ENCODE assay signal across 10 mouse cellular contexts in genomic region chr8:92972949-92973348, GRCm38 (mm10). TPM values are rescaled to one million over a fixed set of nuclear protein-coding genes. Genes with fewer than 3 reads are reported as not detected.
A peak's percentile ranks its signal among the peaks of the same experiment; 100 is the strongest.
DNase-seq lines count a peak whose midpoint lies in the region; ATAC-seq lines count a peak whose summit lies in the region.
"Had no signal": no experiment of that assay in that cellular context is flagged by ENCODE, and none has a peak within 500 bp of the region (broad histone marks: within the 10 kb centered on the region; RNA-seq: fewer than 3 reads in every experiment).

No protein-coding gene starts in this region.

- H3K27me3 ChIP-seq in hindbrain, embryonic 13.5 days, result no peaks in the 10 kb centered on the region
- H3K27me3 ChIP-seq in hindbrain, embryonic 11.5 days (ENCODE audit: control insufficient read depth, insufficient read depth, low read length), result no peaks in the 10 kb centered on the region
- H3K27me3 ChIP-seq in intestine, embryonic 16.5 days (replicated peaks; ENCODE audit: control insufficient read depth, insufficient read depth, low read length), result no peaks in the 10 kb centered on the region
- no peaks in the 10 kb centered on the region for H3K27me3 ChIP-seq in liver, embryonic 11.5 days (replicated peaks; ENCODE audit: control insufficient read depth, insufficient read depth, low read length)

- ATAC-seq in hindbrain, embryonic 13.5 days (ENCODE audit: low FRiP score), result peak; percentile 43
- ATAC-seq in hindbrain, embryonic 11.5 days (ENCODE audit: low FRiP score), result no peak
- ATAC-seq in intestine, embryonic 16.5 days, result 0 out of 2 replicates have a peak, but pooled peaks have one; percentile 36
- no peak for ATAC-seq in liver, embryonic 11.5 days (replicated peaks; ENCODE audit: low FRiP score)
- no peak for ATAC-seq in erythroid progenitor cell, adult 5-6 weeks (replicated peaks; ENCODE audit: low FRiP score, poor library complexity, severe bottlenecking)

- no peak for DNase-seq in hindbrain, embryonic 11.5 days (ENCODE audit: low spot score)
- peak; percentile 89 for DNase-seq in adrenal gland, adult 2 months
- peak; percentile 77 for DNase-seq in gastrocnemius, adult 18-20 months (ENCODE audit: low spot score)
- peak; percentile 83 for DNase-seq in lung, postnatal 25 days (ENCODE audit: low spot score)
- DNase-seq in liver, embryonic 11.5 days (ENCODE audit: low spot score), result no peak

- H3K4me1 ChIP-seq in hindbrain, embryonic 13.5 days (replicated peaks), result peaks cover 5% of the 10 kb centered on the region
- no peaks in the 10 kb centered on the region for H3K4me1 ChIP-seq in hindbrain, embryonic 11.5 days (replicated peaks; ENCODE audit: control insufficient read depth, insufficient read depth, low read length)
- H3K4me1 ChIP-seq in intestine, embryonic 16.5 days (ENCODE audit: control insufficient read depth, insufficient read depth, low read length), result peaks cover 6% of the 10 kb centered on the region
- no peaks in the 10 kb centered on the region for H3K4me1 ChIP-seq in liver, embryonic 11.5 days (replicated peaks; ENCODE audit: control insufficient read depth, insufficient read depth, low read length)

- WGBS in hindbrain, embryonic 13.5 days, result 71% methylated on average over 5 of the region's 5 CpGs
- WGBS in hindbrain, embryonic 11.5 days, result 82% methylated on average over 5 of the region's 5 CpGs
- WGBS in intestine, embryonic 16.5 days, result 46% methylated on average over 5 of the region's 5 CpGs
- WGBS in liver, embryonic 11.5 days, result 75% methylated on average over 5 of the region's 5 CpGs

- no peaks in the 10 kb centered on the region for H3K9me3 ChIP-seq in hindbrain, embryonic 13.5 days
- H3K9me3 ChIP-seq in hindbrain, embryonic 11.5 days (ENCODE audit: control insufficient read depth, low read length), result no peaks in the 10 kb centered on the region
- no peaks in the 10 kb centered on the region for H3K9me3 ChIP-seq in intestine, embryonic 16.5 days (ENCODE audit: control insufficient read depth, low read length)
- no peaks in the 10 kb centered on the region for H3K9me3 ChIP-seq in liver, embryonic 11.5 days (ENCODE audit: control insufficient read depth, low read length)

- no peak overlapping the region for H3K9ac ChIP-seq in hindbrain, embryonic 13.5 days
- H3K9ac ChIP-seq in hindbrain, embryonic 11.5 days (ENCODE audit: low read depth, low read length), result no peak overlapping the region
- H3K9ac ChIP-seq in intestine, embryonic 16.5 days (ENCODE audit: low read depth, low read length), result no peak overlapping the region
- no peak overlapping the region for H3K9ac ChIP-seq in liver, embryonic 11.5 days (ENCODE audit: low read depth, low read length)

- H3K4me3 ChIP-seq in hindbrain, embryonic 13.5 days, result no peak overlapping the region
- H3K4me3 ChIP-seq in hindbrain, embryonic 11.5 days (ENCODE audit: low read depth, low read length), result no peak overlapping the region
- no peak overlapping the region for H3K4me3 ChIP-seq in intestine, embryonic 16.5 days (ENCODE audit: low read length)
- H3K4me3 ChIP-seq in liver, embryonic 11.5 days (ENCODE audit: low read depth, low read length), result no peak overlapping the region
- H3K4me3 ChIP-seq: erythroblast, embryonic 14.5 days had no signal

- no peaks in the 10 kb centered on the region for H3K36me3 ChIP-seq in hindbrain, embryonic 13.5 days
- H3K36me3 ChIP-seq in hindbrain, embryonic 11.5 days (ENCODE audit: control insufficient read depth, insufficient read depth, low read length), result no peaks in the 10 kb centered on the region
- no peaks in the 10 kb centered on the region for H3K36me3 ChIP-seq in intestine, embryonic 16.5 days (ENCODE audit: control insufficient read depth, insufficient read depth, low read length)
- H3K36me3 ChIP-seq in liver, embryonic 11.5 days (ENCODE audit: control insufficient read depth, insufficient read depth, low read length), result no peaks in the 10 kb centered on the region
- H3K36me3 ChIP-seq: G1E had no signal

- H3K4me2 ChIP-seq in hindbrain, embryonic 13.5 days, result no peak overlapping the region
- H3K4me2 ChIP-seq in hindbrain, embryonic 11.5 days (replicated peaks; ENCODE audit: low read depth, low read length), result no peak overlapping the region
- H3K4me2 ChIP-seq in intestine, embryonic 16.5 days (ENCODE audit: low read depth, low read length), result no peak overlapping the region
- no peak overlapping the region for H3K4me2 ChIP-seq in liver, embryonic 11.5 days

- no peak overlapping the region for H3K27ac ChIP-seq in hindbrain, embryonic 13.5 days
- H3K27ac ChIP-seq in hindbrain, embryonic 11.5 days (ENCODE audit: low read depth, low read length), result no peak overlapping the region
- no peak overlapping the region for H3K27ac ChIP-seq in intestine, embryonic 16.5 days (ENCODE audit: low read length)
- no peak overlapping the region for H3K27ac ChIP-seq in liver, embryonic 11.5 days (ENCODE audit: low read depth, low read length)

RNA-seq across cellular contexts. Expression of gene Slc6a2, which starts 13.1 kb away (rescaled TPM):
- polyA plus RNA-seq in hindbrain, embryonic 13.5 days (2015; fragmentation: Nextera tagmentation; extraction: Ambion mirVana), result 1.2 and 2.6 TPM in 2 replicates
- 0.19 and 0.49 TPM in 2 replicates for polyA plus RNA-seq in hindbrain, embryonic 11.5 days (2014; fragmentation: Nextera tagmentation; extraction: Ambion mirVana)
- total RNA-seq in adrenal gland, adult 2 months (2021), result 10 to 100 TPM in 1 of 2 experiments, 1 to 10 TPM in 1; 9.0 to 16.0 TPM
- polyA plus RNA-seq in adrenal gland, adult 2 months (2012; rRNA removed), result 1.9 and 4.6 TPM in 2 replicates
- under 1 TPM; 0.34 to 0.52 TPM for total RNA-seq in gastrocnemius, adult 18-20 months (2021)
- 0.23 and 0.31 TPM in 2 replicates for polyA plus RNA-seq in intestine, embryonic 16.5 days (2015; fragmentation: Nextera tagmentation; extraction: Ambion mirVana)
- 0.03 TPM in 1 of 2 replicates, not detected in the other for polyA plus RNA-seq in liver, embryonic 11.5 days (2014; fragmentation: Nextera tagmentation; extraction: Ambion mirVana)
- total RNA-seq in erythroid progenitor cell, adult 5-6 weeks (2015; ENCODE audit: low replicate concordance), result not detected in 2 replicates
- not detected in 2 replicates for total RNA-seq in erythroid progenitor cell, adult 5-6 weeks (2017; ENCODE audit: low replicate concordance)
- polyA plus RNA-seq: erythroblast, embryonic 14.5 days; G1E had no signal

Comparison
In these comparisons a context has a peak if more than half of its experiments do, and no peak if none do; other contexts are left out.
1. ATAC-seq: peak in hindbrain, embryonic 13.5 days (single experiment) and intestine, embryonic 16.5 days (single experiment); none in hindbrain, embryonic 11.5 days (single experiment), liver, embryonic 11.5 days (single experiment) and erythroid progenitor cell, adult 5-6 weeks (single experiment).
2. DNase-seq: peak in adrenal gland, adult 2 months (single experiment), gastrocnemius, adult 18-20 months (single experiment) and lung, postnatal 25 days (single experiment); none in hindbrain, embryonic 11.5 days (single experiment) and liver, embryonic 11.5 days (single experiment).